Mouse (Mus musculus) spleen, adult 10 weeks (tissue): ENCODE data around the gene Tex21. TPM values are rescaled to one million over a fixed set of nuclear protein-coding genes. Genes with fewer than 3 reads are reported as not detected.

Source experiments
- polyA plus RNA-seq: library from polyadenylated mRNA; stranded (reverse); fragments of 350-450 nt; fragmentation: Illumina TruSeq; extraction: RNeasy Lipid Tissue Mini Kit (QIAGEN cat#74804); gene quantifications from one replicate; pipeline ENCODE4 v1.2.3, GENCODE M21; 2015; ENCODE audit warnings: low replicate concordance; ENCODE audit not compliant: insufficient read depth

Gene Tex21
- not detected for polyA plus RNA-seq

GRCm38 (mm10) chr12:76246646-76247045 lies at the start of gene Tex21:
Gene Tex21 (minus strand): TSS chr12:76246746.

GRCm38 (mm10) chr12:76254725-76255498 lies 8.4 kb upstream of the Tex21 start, which contains the start of gene Mthfd1:
Gene Mthfd1 (plus strand): TSS chr12:76255298.

DNA sequence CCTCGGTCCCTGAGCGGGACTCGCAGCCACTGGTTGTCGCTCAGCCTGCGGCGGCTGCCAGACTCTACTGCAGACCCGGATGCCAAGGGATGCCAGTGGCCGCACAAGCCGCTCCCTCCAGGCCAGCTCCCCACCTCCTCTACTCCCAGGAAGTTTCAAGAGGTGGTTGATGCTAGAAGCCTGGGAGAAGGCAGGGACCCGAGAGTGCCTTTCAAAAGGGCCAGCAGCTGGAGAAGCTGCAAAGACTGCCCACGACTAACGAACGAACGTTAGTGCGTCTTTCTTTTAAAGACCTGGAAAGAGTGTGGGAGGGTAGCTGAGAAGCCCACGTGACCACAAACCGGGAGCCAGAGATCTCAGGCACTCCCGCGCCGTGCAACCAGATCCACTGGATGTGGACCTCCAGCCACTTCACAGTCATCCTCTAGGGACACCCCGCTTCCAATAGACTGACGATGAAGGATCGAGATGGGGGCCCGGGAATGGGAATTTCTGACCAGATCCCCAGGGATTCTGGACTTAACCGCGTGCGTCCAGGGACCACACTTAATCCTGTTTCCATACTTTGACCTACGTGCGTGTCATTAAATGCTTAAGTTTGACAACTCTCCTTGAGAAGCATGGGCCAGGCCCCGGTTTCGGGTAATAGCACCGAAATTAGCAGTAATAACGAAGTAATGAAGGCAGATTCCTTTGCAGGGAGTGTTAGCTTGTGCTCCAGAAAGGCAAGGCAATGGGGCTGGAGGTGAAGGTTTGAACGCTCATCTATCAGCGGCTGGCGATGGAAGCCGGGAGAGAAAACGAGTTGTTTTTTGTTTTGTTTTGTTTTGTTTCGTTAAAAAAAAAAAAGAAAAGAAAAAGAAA lies 69.3 kb downstream of the Tex21 start, which contains the start of gene Esr2:
Gene Esr2, minus strand, starts transcription at position 260 of the 864 bp plus-strand sequence.

Other genes with a start within 250 kb of the Tex21 start
- gene Esr2, start 69.5 kb downstream of the Tex21 start, polyA plus RNA-seq: 0.07 TPM
- gene Mthfd1, start 8.6 kb upstream of the Tex21 start, polyA plus RNA-seq: 26.0 TPM
- 3.0 TPM for gene Akap5, start 78.1 kb upstream of the Tex21 start, polyA plus RNA-seq
- 25.5 TPM for gene Zbtb25, start 122.9 kb upstream of the Tex21 start, polyA plus RNA-seq
- gene Zbtb1, start 123.5 kb upstream of the Tex21 start, polyA plus RNA-seq: 19.3 TPM
- gene Hspa2, start 157.4 kb upstream of the Tex21 start, polyA plus RNA-seq: 2.4 TPM
- not detected for gene Ppp1r36, start 170.8 kb upstream of the Tex21 start, polyA plus RNA-seq